Mouse (Mus musculus) c-Kit-positive CD71-positive TER-119-positive erythroid progenitor cells, embryonic 14.5 days (primary cell): ENCODE results near the gene Ints6.
"Not testable (repeated sequence)": the region's sequence is repeated elsewhere in the genome, so short reads cannot be mapped to it uniquely, and the experiment has no call there.

ENCODE experiments used
- DNase-seq: peaks from one replicate; pipeline ENCODE4 v3.0.0-alpha.2; 2013; ENCODE audit warnings: low spot score

The Ints6 gene

GRCm38 (mm10) chr14:62751479-62751878, 9.5 kb downstream of the Ints6 start:
- DNase-seq: peak; percentile 74

- no peak for DNase-seq
Measured at GRCm38 (mm10) chr14:62735646-62736045, 25.3 kb downstream of the Ints6 start.

- no peak for DNase-seq
Measured at GRCm38 (mm10) chr14:62733666-62734065, 27.3 kb downstream of the Ints6 start.

- DNase-seq: no peak
Measured at GRCm38 (mm10) chr14:62731902-62732301, 29.1 kb downstream of the Ints6 start.

DNA sequence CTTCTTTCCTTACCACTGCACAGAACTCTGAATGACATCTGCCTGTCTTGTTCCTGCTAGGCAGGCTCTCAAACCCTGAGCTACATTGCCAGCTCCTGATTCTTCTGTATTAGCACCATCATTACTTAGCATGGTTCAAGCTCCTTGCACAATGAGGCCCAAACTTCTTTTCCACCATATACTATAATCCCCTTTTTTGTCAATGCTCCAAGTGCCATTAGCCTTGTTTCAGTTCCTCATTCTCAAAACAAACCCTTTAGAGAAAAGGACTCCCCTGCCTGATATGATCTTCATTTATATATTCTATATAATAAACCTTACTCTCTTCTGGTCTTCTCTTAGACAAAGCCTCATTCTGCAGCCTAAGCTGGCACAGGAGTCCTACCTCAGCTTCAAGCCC, 36.4 kb downstream of the Ints6 start:
- no peak for DNase-seq

GRCm38 (mm10) chr14:62721625-62722024, 39.3 kb downstream of the Ints6 start:
- no peak for DNase-seq

GRCm38 (mm10) chr14:62718161-62718560, 42.8 kb downstream of the Ints6 start:
- DNase-seq: no peak

- no peak for DNase-seq
Measured at GRCm38 (mm10) chr14:62673646-62674045, 87.3 kb downstream of the Ints6 start.

DNA sequence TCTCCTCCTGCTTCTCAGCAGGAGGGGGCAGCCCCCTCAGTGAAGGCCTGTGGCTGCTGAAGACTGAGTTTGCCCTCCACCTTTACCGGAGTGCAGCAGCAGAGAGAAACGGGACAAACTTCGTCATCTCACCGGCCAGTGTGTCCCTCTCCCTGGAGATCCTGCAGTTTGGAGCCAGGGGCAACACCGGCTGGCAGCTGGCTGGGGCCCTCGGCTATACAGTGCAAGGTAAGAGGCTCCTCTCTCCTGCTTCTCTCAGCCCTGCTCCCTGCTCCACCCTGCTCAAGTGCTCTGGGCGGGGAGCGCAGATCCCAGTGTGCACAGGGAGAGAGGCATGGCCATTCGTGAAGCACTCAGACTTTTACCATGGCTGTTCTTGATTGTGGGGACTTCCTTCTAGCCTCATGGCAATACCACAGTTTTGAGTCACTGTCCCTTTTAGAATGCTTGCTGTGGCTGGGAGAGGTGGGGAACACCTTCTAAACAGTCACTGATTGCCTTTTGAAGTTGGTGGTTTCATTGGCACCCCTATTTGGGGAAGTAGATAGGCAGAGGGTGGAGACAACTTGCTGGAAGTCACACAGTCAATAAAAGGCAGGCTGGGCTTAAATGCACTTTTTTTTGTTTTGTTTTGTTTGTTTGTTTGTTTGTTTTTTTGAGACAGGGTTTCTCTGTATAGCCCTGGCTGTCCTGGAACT, 95.8 kb downstream of the Ints6 start:
- DNase-seq: no peak

GRCm38 (mm10) chr14:62663367-62663766, 97.6 kb downstream of the Ints6 start, which contains the start of gene Serpine3:
TSS of gene Serpine3 (plus strand) at chr14:62663667.
- no peak for DNase-seq

- DNase-seq: no peak
Measured at GRCm38 (mm10) chr14:62662381-62662780, 98.6 kb downstream of the Ints6 start.

- DNase-seq: no peak
Measured at GRCm38 (mm10) chr14:62657469-62657868, 103.5 kb downstream of the Ints6 start.

- DNase-seq: no peak
Measured at GRCm38 (mm10) chr14:62655996-62656395, 105.0 kb downstream of the Ints6 start.

GRCm38 (mm10) chr14:62651771-62652170, 109.2 kb downstream of the Ints6 start:
- no peak for DNase-seq

DNA sequence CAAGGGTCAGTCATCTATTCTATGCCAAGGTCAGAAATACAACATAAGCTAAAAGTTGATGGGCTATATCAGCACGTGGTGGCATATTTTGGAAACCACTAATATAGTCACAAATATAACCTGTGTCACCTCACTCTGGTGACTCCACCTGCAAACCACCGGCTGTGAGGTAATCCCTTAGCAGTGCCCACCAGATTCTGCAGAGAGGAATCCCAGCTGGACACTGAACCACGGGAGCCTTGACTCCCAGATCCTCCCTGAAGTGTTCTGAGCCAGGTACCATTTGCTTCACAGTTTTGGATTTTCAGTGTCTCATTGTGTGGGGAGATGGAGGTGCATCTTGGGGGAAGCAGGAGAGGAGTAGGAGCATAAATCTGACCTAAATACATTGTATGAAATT, 110.6 kb downstream of the Ints6 start:
- no peak for DNase-seq

DNA sequence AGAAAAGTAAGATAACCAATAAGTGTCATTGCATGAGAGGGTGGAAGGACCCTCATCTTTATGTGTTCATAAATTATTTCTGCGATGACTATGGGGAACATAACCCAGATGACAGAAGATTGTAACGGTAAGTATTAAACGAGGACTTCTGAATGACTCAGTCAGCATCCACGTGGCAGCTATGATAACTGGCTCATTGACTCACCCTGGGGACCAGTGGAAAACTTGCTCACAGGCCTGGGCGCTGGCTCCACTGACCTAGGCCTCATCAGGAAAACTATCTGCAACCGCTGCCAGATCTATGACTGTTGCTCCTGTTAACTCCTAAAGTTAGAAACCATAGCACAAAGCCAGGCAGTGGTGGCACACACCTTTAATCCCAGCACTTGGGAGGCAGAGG, 112.6 kb downstream of the Ints6 start:
- no peak for DNase-seq

- DNase-seq: not testable (repeated sequence)
Measured at GRCm38 (mm10) chr14:62642368-62642767, 118.6 kb downstream of the Ints6 start.

DNA sequence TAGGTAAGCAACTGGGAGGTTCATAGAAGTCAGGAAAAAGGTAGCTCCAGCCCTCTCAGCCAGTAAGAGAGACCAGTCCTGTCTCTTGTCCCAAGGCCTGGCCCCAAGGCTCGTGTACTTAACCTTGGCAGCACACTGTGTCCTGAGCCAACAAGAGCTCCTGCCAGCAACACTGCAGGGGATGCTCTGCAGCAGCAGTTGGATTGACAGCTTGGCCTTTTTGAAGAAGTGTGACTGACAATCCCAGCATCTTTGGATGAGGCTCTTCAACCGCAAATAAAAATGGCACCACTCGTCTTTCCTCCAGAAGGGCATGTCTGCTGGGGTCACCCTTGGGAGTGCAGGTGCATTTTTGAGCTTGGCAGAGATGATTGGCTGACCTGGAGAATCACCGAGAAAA, 120.6 kb downstream of the Ints6 start:
- DNase-seq: no peak

- DNase-seq: no peak
Measured at GRCm38 (mm10) chr14:62639551-62639950, 121.4 kb downstream of the Ints6 start.

DNA sequence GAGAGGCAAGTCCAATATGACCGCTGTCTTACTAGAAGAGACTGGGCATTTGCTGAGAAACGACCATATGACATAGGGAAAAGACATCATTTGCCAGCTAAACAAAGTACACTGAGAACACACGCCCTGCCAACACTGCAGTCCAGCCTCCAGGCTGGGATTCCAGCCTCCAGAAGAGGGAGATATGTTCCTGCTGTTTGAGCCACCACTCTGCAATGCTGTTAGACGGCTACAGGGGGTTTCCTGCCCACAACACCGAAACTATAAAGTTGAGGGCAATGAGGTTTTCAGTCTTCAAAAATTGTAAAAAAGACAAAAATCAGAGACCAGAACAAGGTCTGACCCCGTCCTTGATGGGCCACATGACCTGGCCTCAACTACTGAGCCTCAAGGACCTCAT, 121.9 kb downstream of the Ints6 start:
- DNase-seq: no peak

DNA sequence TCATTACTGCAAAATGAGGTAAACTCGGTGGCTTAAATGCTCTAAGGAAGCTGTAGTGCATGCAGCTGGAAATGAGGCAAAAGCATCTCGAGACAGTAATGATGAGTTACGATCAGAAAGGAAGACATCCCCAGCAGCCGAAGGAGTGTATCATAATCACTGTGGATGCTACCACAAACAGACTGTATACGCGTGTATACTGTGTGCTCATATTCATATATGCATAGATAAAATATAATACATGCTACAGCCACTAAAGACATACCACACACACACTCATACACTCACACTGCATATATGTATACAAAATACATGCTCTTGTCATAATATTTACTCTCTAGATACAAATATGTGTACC, 122.6 kb downstream of the Ints6 start:
- DNase-seq: no peak

- no peak for DNase-seq
Measured at GRCm38 (mm10) chr14:62637436-62638344, 123.3 kb downstream of the Ints6 start.

DNA sequence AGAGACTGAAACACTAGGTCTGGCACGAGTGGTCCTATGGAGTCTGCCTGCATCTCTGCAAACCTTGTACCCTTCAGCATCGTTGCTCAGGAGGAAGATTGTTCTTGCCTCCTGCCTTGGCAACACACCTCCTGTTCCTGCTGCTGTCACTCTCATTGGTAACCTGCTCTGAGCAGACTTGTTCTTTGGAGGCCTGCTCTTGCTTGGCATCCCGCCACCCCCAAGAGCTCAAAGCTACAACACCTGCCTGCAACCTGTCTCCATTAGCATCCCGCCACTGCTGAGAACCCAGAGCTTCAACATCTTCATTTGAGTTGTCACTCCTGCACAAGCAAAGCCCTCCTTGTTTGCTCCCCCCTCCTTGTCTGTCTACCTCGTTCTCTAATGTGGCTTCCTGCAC, 133.0 kb downstream of the Ints6 start:
- DNase-seq: no peak
